Mouse (Mus musculus) G1E (cell line): ENCODE measurements around the gene 4632433K11Rik. TPM values are rescaled to one million over a fixed set of nuclear protein-coding genes. Genes with fewer than 3 reads are reported as not detected.
"Not testable (repeated sequence)": the region's sequence is repeated elsewhere in the genome, so short reads cannot be mapped to it uniquely, and the experiment has no call there.

Experiments used
- ATAC-seq: 2 replicates; pipeline ENCODE4 v1.8.0; 2016; ENCODE audit warnings: mild to moderate bottlenecking; ENCODE audit not compliant: insufficient number of reproducible peaks, poor library complexity, low FRiP score, severe bottlenecking; ENCODE audit errors: extremely low read depth
- DNase-seq: peaks from one replicate; pipeline ENCODE4 v3.0.0; 2012; ENCODE audit warnings: low spot score
- H3K27me3 ChIP-seq: 2 replicates; pipeline ENCODE4 v1.6.1; 2012; ENCODE audit warnings: mild to moderate bottlenecking, low read length, inconsistent platforms; ENCODE audit not compliant: insufficient read depth
- H3K36me3 ChIP-seq: replicated peaks from 2 replicates; pipeline ENCODE3; 2012; ENCODE audit warnings: mild to moderate bottlenecking, inconsistent platforms
- H3K4me1 ChIP-seq: 2 replicates; pipeline ENCODE4 v1.6.1; 2012; ENCODE audit warnings: low read depth, low read length, inconsistent platforms, mixed read lengths; ENCODE audit not compliant: insufficient read depth
- H3K4me3 ChIP-seq: 2 replicates; pipeline ENCODE4 v1.5.1; 2012; ENCODE audit warnings: low read depth, mild to moderate bottlenecking, inconsistent platforms, low read length, moderate library complexity, mixed read lengths
- H3K9me3 ChIP-seq: replicated peaks from 2 replicates; pipeline ENCODE4 v1.6.1; 2012; ENCODE audit warnings: inconsistent platforms
- CTCF ChIP-seq: IDR thresholded peaks from 2 replicates; pipeline ENCODE4 v1.5.1; 2012; ENCODE audit warnings: low read depth, low read length, inconsistent platforms, mixed read lengths
- GATA1 ChIP-seq: IDR thresholded peaks from 2 replicates; pipeline ENCODE4 v1.6.1; 2012; ENCODE audit warnings: borderline replicate concordance, low read length, inconsistent platforms, mixed read lengths
- GATA2 ChIP-seq: IDR thresholded peaks from 2 replicates; pipeline ENCODE4 v1.6.1; 2012; ENCODE audit warnings: low read depth, low read length, inconsistent platforms, borderline replicate concordance
- POLR2AphosphoS5 ChIP-seq: IDR thresholded peaks from 2 replicates; pipeline ENCODE4 v1.6.1; 2012; ENCODE audit warnings: low read depth, low read length, inconsistent platforms; ENCODE audit not compliant: insufficient replicate concordance
- TAL1 ChIP-seq: conservative IDR thresholded peaks from 2 replicates; pipeline ENCODE4 v1.6.1; 2012; ENCODE audit warnings: low read depth, low read length, inconsistent platforms, mixed read lengths
- polyA plus RNA-seq: library from polyadenylated mRNA; stranded (reverse); fragments of >175 nt; gene quantifications from 2 replicates; pipeline ENCODE4 v1.2.3, GENCODE M21; 2012
- total RNA-seq, 2 experiments: library from RNA; stranded (forward) in 1 of 2; stranded (reverse) in 1 of 2; fragments of 200-1000 nt in 1 of 2; fragments of >200 nt in 1 of 2; fragmentation: Nextera tagmentation in 1 of 2; gene quantifications; 2 replicates each; pipeline ENCODE4 v1.2.3; 2014 to 2017

4632433K11Rik gene
- total and polyA plus RNA-seq, 3 experiments, result 0.98 to 1.2 TPM; not detected in 1

- Histone ChIP-seq H3K36me3 (no peaks in the 10 kb centered on the region), H3K4me3 (peak within 1 kb of the TSS; percentile 46; the same call in 1 of the 2 replicates), H3K9me3 (peaks cover 14% of the 10 kb centered on the region; the same call in 1 of the 2 replicates), H3K4me1 (peaks cover 8% of the 10 kb centered on the region; the same call in 1 of the 2 replicates), H3K27me3 (peaks cover 24% of the 10 kb centered on the region)
- DNase-seq, result no peak
- TF ChIP-seq CTCF, result no peak
- TF ChIP-seq POLR2AphosphoS5, result no peak
- TF ChIP-seq TAL1, result no peak
- TF ChIP-seq GATA2, result no peak
- no peak for TF ChIP-seq GATA1
- ATAC-seq, result peak; percentile 22; the same call in 1 of the 2 replicates
Measured at GRCm38 (mm10) chr7:4996003-4996895, 37.7 kb upstream of the 4632433K11Rik start, which contains the start of gene Zfp579. Gene Zfp579, minus strand, starts transcription at chr7:4996158.

GRCm38 (mm10) chr7:4996934-4997333 lies 37.0 kb upstream of the 4632433K11Rik start:
- TF ChIP-seq GATA2, result no peak
- no peak for TF ChIP-seq TAL1
- TF ChIP-seq CTCF, result no peak
- TF ChIP-seq POLR2AphosphoS5, result no peak
- no peak for TF ChIP-seq GATA1
- no peak overlapping the region for H3K4me3 ChIP-seq
- ATAC-seq (no peak), DNase-seq (no peak)
- H3K27me3 ChIP-seq, result peaks cover 24% of the 10 kb centered on the region
- no peaks in the 10 kb centered on the region for H3K36me3 ChIP-seq
- H3K4me1 ChIP-seq, result peaks cover 8% of the 10 kb centered on the region; the same call in 1 of the 2 replicates
- H3K9me3 ChIP-seq, result peaks cover 14% of the 10 kb centered on the region; the same call in 1 of the 2 replicates

GRCm38 (mm10) chr7:4999876-5000275 lies 34.0 kb upstream of the 4632433K11Rik start:
- DNase-seq (no peak), ATAC-seq (no peak)
- Histone ChIP-seq H3K27me3 (peaks cover 18% of the 10 kb centered on the region), H3K4me3 (no peak overlapping the region), H3K9me3 (0 out of 2 replicates have a peak, but pooled peaks cover 2% of the 10 kb centered on the region), H3K36me3 (no peaks in the 10 kb centered on the region), H3K4me1 (peaks cover 8% of the 10 kb centered on the region; the same call in 1 of the 2 replicates)
- TF ChIP-seq TAL1, result no peak
- no peak for TF ChIP-seq CTCF
- no peak for TF ChIP-seq GATA2
- no peak for TF ChIP-seq POLR2AphosphoS5
- no peak for TF ChIP-seq GATA1

- not testable (repeated sequence) for ATAC-seq, H3K9me3 ChIP-seq, DNase-seq, H3K4me1 ChIP-seq, H3K27me3 ChIP-seq, H3K4me3 ChIP-seq
- peaks cover 20% of the 10 kb centered on the region for H3K36me3 ChIP-seq
Measured at GRCm38 (mm10) chr7:5002876-5003275, 31.0 kb upstream of the 4632433K11Rik start.

- ATAC-seq (no peak), DNase-seq (no peak)
- H3K27me3 ChIP-seq, result no peaks in the 10 kb centered on the region; the same call in 1 of the 2 replicates
- 0 out of 2 replicates have a peak, but pooled peaks cover 8% of the 10 kb centered on the region for H3K9me3 ChIP-seq
- H3K4me3 ChIP-seq, result peak overlapping the region; percentile 1; the same call in 1 of the 2 replicates
- no peak for TF ChIP-seq GATA2
- TF ChIP-seq GATA1, result no peak
- no peak for TF ChIP-seq TAL1
- no peak for TF ChIP-seq POLR2AphosphoS5
- TF ChIP-seq CTCF, result no peak
- H3K4me1 ChIP-seq, result peaks cover 27% of the 10 kb centered on the region
- peaks cover 73% of the 10 kb centered on the region for H3K36me3 ChIP-seq
Measured at GRCm38 (mm10) chr7:5008229-5008628, 25.7 kb upstream of the 4632433K11Rik start.
